Mouse (Mus musculus) neural tube, embryonic 10.5 days (tissue): ENCODE measurements at regions not wholly inside any gene's neighbourhood (a gene's known extent, or its start where the extent isn't known, plus 50 kb on each side); places are given as distances from the start of the nearest gene placed in this dataset.
A peak's percentile ranks its signal among the peaks of the same experiment; 100 is the strongest.

Experiments used
- DNase-seq: peaks from one replicate; pipeline ENCODE4 v3.0.0-alpha.2; 2017; ENCODE audit warnings: low spot score; ENCODE audit errors: extremely low spot score

DNA sequence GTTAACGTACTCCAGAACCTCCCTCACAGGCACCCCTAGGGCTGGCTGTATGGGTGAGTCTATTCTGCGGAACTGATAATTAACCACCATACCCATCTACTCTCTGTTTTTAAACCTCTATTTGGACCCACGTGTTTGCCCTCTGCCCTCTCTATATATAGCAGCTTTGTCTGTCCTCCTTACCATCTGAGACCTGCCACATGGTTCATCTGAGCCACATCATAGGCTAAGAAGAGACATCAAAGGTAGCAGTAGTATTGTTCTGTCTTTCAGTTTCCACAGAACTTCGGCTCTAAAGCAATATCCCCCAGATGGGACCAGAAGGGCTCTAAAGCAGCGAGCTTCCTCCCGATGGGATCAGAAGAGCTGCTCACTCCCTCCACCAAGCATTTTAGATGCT lies 281.7 kb upstream of the Xylt1 start:
- DNase-seq: no peak

DNA sequence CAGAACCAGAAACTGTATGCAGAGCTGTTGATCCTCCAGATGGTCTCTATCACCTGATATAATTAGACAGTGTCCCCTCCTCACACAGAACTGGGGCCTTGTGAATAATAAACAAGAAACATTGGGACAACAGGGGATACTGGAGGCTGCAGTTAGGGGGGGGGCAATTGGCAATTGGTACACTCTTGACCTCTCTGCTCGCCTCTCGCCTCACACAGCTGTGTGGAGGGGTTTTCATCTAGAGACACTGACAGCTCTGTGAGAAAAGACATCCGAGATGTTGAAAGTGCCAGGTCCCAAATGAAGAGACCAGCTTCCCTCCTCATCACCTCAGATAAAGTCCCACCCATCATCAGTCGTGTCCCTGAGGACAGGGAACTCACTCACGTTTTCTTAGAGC lies 277.7 kb upstream of the Xylt1 start:
- DNase-seq: no peak

DNA sequence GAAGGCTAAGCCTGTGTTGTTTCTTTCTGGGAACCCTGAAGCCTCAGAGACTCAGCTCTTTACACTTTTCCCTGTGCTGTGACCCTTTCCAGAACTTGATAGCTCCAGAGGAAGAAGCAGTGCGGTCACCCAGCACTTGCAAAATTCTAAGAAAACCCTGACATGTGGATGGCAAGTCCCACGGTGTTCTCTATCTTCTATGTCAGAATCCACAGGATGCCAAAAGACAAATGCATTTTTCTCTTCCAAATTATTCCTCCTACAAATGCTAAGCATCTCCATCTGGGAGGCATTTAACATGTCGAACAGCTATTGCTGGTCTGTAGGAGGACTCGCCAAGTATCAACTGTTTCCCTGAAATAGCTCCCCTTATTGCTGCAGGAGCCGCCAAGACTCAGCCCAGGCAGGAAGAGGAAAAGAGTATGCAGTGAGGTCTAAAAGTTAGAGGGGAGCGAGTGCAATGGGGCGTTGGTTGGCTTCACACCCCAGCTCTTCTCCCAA lies 274.0 kb upstream of the Xylt1 start:
- no peak for DNase-seq

DNA sequence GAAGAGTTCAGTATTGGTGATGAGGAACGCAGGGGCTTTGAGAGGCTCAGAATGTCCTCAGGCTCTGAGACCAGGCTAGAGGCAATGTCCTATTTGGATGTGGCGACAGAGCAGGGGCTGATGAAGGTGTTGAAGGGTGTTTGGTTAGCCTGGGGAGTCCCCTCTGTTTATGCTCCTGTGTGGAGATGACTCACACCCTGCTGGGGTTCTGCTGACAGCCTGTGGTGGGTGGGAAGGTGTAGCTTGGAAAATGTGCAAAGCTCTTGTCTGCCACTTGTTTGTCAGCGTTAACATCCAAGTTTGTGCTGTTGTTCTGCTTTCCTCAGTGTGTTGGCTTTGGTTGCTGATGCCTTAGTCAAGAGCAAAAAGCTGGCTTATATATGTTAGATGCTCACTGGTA lies 272.4 kb upstream of the Xylt1 start:
- DNase-seq: no peak

DNA sequence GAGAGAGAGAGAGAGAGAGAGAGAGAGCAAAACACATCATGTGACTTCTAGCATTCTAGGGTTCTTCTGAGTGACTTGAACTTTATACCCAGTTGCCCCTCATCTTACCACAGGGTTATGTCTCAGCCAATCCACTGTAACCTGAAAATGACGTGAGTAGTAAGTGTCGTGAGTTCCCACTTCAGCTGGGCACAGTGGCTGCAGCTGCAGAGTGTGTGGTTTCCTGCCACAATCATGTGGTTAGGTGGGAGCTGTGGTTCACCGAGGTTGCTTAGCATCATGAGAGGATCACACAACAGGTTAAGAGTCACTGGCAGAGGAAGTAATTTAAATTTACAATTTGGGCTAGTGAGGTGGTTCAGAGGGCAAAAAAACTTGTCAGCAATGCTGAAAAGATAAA lies 253.1 kb upstream of the Xylt1 start:
- DNase-seq: no peak

- DNase-seq: no peak
Measured at GRCm38 (mm10) chr7:117134869-117135268, 245.9 kb upstream of the Xylt1 start.

DNA sequence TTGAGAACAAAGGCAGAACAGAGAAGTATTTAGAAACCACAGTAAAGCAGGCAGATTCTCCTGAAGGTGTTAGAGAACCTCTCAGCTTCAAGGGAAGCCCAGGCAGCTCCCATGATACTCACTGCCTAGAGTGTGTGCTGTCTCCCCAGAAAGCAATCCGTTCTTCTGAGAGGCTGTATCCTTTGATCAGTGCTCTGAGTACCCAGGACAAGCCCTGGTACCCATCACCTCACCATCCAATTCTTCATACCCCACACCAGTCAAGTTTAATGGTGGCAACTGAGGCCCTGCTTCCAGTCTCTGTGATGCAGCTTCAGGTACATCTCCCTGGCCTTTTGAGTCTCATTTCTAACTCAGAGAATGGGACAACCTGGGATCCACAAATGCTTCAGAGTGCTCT lies 242.1 kb upstream of the Xylt1 start:
- DNase-seq: no peak

DNA sequence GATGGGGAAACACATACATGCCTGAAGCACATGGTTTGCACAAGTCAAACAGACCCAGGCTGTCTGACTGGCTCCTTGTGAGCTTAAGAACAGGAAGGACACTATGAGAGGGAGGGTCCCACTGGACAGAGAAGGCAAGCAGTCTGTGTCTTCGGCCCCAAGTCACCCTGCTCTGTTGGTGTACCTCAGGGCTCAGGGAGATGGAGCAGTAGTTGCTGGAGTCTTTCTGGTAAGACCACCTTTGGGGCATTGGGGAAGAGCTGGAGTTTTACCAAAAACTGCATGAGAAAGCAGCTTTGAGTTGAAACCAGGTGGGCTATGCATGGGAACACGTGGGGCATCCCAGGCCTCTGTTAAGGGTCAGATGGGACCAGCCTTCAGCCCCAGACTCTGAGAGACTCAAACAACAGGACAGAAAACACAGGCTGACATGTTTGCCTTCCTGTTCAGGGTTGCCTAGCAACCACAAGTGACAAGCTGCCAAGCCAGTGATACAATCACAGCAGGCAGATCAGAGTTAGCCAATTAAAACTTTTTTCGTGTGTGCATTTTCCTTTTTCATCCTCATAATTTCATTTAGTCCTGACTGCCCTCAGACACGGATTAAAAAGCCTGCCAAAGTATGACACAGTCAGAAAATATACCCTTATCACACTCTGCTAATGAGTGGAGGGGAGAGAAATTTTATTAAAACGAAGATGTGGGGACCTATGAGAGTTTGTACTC lies 241.4 kb upstream of the Xylt1 start:
- DNase-seq: peak; percentile 45

- no peak for DNase-seq
Measured at GRCm38 (mm10) chr7:117139971-117140247, 240.9 kb upstream of the Xylt1 start.

DNA sequence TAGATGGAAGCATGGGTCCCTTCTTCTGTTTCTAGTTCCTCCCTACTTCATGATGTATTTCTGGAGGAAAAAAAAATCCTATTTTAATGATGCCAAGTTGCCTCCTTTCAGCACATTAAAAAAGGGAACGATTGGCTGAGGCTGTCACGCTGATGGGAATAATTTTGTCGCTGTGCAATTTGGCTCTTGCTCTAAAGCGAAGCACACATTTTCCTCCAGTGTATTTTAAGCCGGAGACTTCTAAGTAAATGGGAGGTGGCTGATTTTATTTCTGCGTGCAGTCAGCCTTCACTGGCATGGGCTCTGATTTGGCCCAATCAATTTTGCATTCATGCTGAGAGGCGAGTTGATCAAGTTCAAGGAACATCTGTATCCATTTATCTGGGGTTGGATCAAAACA lies 234.0 kb upstream of the Xylt1 start:
- DNase-seq: no peak

DNA sequence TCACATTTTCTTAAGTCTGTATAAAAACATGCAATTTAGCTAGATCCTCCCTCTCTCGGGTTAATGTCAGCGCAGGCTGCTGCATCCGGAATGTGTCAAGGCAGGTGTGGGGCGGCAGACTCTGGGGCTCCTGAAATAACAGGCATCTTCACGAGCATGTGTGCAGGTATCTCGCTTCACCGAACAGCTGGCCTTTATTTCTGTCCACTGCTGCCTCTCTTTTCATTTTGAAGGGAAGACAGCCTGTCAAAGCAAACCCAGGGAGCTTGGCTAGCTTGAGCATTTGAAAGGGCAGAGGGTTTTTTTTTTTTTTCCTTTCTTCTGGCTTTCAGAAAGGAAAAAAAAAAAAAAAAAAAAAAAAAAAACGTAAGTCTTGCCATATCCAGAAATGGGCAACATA lies 230.4 kb upstream of the Xylt1 start:
- no peak for DNase-seq

DNA sequence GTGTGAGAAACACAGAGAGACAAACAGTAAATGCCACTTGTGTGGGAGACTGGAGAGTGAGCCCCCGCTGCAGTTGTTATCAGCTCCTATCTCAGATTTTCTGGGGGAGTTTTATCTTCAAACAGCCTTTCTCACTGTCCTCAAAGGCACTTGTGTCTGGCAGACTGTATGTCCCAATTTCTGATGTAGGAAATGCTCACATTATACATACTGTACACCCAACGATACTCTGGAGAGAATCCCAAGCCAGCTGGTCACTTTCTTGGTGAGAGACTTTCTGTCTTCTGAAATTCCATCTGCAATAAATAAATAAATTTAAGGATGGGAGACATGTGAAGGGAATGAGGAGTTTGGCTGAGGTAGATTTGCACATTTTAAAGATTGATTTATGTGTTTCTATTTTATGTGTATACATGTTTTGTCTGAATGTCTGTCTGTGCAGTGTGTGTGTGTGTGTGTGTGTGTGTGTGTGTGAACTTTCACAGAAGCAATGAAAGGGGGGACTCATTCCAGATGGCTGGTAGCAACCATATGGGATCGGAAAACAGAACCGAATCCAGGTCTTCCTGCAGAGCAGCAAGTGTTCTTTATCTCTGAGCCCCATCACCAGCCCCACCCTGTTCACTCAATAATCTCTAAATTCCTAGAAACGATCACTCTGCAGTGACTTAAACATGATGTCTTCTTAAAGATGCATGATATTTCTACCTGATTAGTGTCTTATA lies 226.8 kb upstream of the Xylt1 start:
- no peak for DNase-seq

GRCm38 (mm10) chr7:117161193-117161908 lies 219.4 kb upstream of the Xylt1 start:
- DNase-seq: peak; percentile 16

DNA sequence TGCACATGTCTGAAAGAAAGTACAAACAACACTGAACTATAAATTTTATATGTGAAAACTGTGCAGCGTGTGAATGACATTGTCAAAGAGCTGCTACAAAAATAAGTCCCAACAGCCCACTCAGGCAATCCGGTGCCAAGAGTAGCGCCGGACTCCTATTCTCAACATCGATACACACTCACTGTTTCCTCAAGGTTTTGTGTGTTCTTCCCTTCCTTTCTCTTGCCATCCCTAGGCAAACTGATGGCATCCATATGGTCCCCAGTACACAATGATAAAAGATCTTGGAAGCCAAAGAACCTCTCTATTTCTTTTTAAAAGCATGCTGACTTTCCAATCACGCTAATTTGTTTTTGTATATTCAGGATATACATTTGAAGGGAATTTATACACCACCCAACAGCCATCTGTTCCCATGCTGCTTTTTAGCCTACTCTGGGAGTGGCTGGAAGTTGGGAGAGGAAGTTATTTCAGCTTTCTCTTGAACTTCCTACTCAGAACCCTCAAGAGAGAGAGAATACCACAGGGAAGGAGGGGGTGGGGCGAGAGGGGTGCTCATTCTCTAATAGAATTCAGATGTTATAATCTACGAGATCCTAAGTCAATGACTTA lies 205.9 kb upstream of the Xylt1 start:
- DNase-seq: no peak

- DNase-seq: no peak
Measured at GRCm38 (mm10) chr7:117184011-117184410, 196.8 kb upstream of the Xylt1 start.

GRCm38 (mm10) chr7:117185891-117186290 lies 194.9 kb upstream of the Xylt1 start:
- DNase-seq: no peak

GRCm38 (mm10) chr7:117196611-117197010 lies 184.2 kb upstream of the Xylt1 start:
- DNase-seq: no peak

DNA sequence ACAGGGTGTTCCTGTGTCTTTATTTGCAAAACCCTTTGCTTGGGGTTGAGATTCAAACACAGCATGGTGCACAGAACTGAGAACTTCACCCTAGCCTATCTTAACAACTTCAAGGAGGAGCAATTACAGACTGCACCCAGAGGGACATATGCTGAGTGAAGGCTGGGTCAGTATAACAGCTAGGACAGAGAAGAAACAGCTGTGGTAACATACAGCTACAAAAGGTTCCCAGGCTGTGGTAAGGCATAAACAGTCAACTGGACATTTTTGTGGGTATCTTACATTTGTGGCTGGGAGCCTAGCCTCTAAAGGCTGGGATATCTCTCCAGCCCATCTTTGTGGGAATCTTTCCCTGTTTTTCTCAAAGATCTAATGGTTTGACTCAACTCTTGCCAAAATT lies 154.5 kb upstream of the Xylt1 start:
- no peak for DNase-seq

DNA sequence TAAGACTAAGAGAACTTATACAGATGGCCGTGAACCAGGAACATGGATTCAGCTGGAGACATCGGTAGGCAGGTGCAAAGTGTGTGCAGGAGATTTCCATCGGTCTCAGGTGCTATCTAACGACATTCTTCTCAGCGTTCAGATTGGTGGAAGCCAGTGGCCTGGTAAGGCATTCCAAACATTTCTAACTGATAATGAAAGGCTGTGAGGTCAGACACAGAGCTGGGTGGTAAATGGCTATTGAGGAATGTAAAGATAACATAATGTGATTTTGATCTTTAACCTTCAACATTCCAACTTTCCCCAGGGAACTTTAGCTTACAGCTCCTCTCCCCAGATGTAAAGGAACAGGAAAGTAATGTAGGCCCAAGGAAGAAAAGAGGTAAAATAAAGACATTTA lies 151.2 kb upstream of the Xylt1 start:
- no peak for DNase-seq

DNA sequence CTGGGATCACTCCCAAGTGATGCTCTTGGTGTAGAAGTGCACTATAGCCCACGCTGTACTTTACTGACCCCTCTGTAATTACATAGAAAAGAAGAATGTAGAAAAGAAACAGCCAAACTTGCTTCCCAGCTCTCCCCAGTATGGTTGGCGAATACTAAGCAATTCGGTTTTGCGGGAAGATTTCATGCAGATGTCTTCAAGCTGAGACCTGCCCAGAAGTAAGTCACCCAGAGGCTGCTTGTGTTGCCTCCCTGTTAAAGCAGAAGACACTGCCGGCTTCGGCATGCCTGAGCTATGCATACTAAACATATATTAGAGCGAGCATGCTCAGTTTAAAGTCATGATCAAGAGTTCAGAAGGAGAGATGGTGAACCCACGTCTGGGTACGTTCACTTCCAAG lies 124.0 kb upstream of the Xylt1 start:
- no peak for DNase-seq

DNA sequence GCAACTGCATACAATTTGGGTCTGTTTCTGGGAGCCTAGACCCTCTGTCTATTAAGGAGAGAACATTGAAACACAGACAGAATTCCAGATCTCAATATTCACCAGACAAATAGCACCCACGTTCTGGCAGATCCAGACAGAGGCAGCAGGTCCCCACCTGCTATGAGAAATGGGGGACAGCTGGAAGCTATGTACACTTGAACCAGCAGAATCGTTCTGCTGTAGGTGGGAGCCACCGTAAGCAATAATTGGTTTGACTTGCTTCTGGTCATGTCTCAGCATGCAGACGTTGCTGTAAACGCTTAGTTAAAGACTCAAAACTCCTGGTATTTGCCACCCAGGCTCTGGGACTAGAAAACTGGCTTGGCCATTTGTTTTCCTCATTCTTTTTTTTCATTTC lies 122.2 kb upstream of the Xylt1 start:
- no peak for DNase-seq

GRCm38 (mm10) chr7:117259151-117259550 lies 121.6 kb upstream of the Xylt1 start:
- DNase-seq: no peak
